Mouse (Mus musculus): ENCODE measurements around the gene Sbf1.

DNA sequence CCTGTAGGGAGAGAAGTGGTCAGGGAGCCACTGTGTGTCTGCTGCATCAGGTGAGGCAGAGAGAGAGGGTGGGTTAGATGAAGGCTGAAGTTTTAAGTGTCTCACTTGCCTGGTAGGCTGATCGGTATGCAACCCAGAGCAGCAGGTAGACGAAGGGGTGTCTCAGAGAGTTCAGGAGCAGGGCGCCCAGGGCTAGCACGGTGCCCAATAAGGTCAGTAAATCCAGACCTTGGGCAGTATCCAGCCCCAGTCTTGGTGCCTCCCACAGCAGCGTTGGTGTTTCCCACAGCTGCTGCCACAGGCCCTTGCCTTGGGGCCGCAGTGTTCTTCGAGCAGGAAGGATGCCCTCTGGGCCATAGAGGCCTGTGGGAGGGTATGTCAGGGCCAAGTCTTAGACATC lies 39.3 kb upstream of the Sbf1 start:
- TF ChIP-seq CTCF (IDR thresholded peaks at IDR 0.05; ENCODE audit: extremely low read depth, insufficient read depth, insufficient read length, insufficient replicate concordance) = no peak
- no peak for TF ChIP-seq POLR2A (IDR thresholded peaks at IDR 0.05; ENCODE audit: low read depth, low read length)
